Mouse (Mus musculus) lung, adult 2 months (tissue): ENCODE data around the gene C330007P06Rik.

Experiments
- CTCF ChIP-seq: fragments of 200-500 bp; IDR thresholded peaks from 2 replicates; pipeline ENCODE4 v1.5.1; 2011; ENCODE audit warnings: mild to moderate bottlenecking, low read length, control low read depth; ENCODE audit not compliant: insufficient read depth
- POLR2A ChIP-seq: fragments of 200-500 bp; IDR thresholded peaks from 2 replicates; pipeline ENCODE4 v1.6.1; 2011; ENCODE audit warnings: low read depth, mild to moderate bottlenecking, control low read depth, low read length, borderline replicate concordance; ENCODE audit errors: extremely low read depth

- no peak for TF ChIP-seq POLR2A
- TF ChIP-seq CTCF, result no peak
These were observed 74.6 kb downstream of the C330007P06Rik start for GRCm38 (mm10) chrX:36799131-36799879.
